Mouse (Mus musculus): ENCODE measurements around the gene Cic. TPM values are rescaled to one million over a fixed set of nuclear protein-coding genes. Genes with fewer than 3 reads are reported as not detected.
"Not testable (repeated sequence)": the region's sequence is repeated elsewhere in the genome, so short reads cannot be mapped to it uniquely, and the experiment has no call there.

Gene Cic
- total RNA-seq, 2 experiments from 2014 or later: 211 to 223 TPM

GRCm38 (mm10) chr7:25240631-25241030 is 26.9 kb upstream of the Cic start:
- intact Hi-C loops (cut with DNase I): loop anchor here (5.0 kb wide), 1 partner anchor 137 kb away; no protein-coding TSS in a partner anchor
- peak in 1 of 2 experiments; percentile 9 for DNase-seq (ENCODE audit: low spot score in 2 of 2)

GRCm38 (mm10) chr7:25241062-25241461 is 26.4 kb upstream of the Cic start:
- DNase-seq (ENCODE audit: low spot score in 2 of 2): peak; percentile 82 to 96
- intact Hi-C loops (cut with DNase I): loop anchor here (5.0 kb wide), 1 partner anchor 136 kb away; no protein-coding TSS in a partner anchor

DNA sequence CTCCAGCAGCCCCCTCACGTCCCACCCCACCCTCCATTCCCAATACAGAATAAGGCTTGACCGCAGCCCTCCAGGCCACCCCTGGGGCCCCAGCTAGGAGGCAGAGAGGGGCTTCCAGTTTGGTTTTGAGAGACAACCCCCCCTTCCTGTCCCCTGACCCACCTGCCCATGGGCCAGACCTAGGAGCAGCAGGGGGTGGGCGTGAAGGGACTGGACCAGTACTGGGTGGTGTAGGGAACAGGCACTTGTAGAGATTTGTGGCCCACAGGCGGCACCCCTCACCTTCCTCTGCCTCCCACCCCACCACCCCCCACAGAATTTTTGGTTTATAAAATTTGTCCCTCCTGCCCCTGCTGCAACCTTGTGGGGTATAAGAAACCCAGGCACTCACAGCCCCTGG is 24.1 kb upstream of the Cic start:
- DNase-seq (ENCODE audit: low spot score in 2 of 2): no peak
- intact Hi-C loops (cut with DNase I): loop anchor here (5.0 kb wide), 1 partner anchor 134 kb away; no protein-coding TSS in a partner anchor

- intact Hi-C loops (cut with DNase I): loop anchor here (5.0 kb wide), 1 partner anchor 133 kb away; no protein-coding TSS in a partner anchor
- DNase-seq (ENCODE audit: low spot score in 2 of 2): peak in 1 of 2 experiments; percentile 40
Observed at GRCm38 (mm10) chr7:25244562-25245369, 22.7 kb upstream of the Cic start.

DNA sequence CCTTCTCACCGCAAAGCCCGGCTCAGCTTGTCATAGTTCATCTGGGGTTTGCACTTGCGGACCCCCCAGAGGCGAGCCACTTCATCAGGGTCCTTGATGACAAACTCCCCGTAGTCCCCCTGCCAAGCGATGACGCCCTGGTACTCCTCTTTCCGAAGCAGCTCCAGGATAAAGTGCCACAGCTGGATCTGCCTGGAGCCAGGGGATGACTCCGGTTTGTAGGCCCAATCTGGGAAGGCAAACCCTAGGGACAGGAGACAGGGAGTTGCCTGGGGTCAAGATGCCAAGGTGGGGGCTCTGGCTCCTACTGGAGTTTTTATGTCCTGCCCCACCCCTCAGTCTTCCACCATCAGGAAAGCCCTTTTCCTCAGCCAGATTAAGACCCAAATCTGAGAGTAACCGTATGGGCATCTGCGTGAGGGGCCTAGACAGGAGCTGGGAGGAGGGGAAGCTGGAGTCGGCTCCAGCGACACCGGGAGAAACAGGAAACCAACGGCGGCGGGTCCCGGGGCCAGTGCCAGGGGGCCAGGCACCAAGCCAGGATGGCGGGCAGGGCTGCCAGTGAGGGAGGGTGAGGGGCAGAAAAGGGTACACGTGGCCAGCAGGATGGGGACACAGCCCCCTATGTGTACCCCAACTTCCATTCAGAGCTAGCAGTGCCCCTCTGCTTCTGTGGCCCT is 21.3 kb upstream of the Cic start:
- peak; percentile 68 for DNase-seq (ENCODE audit: low spot score in 2 of 2)
- intact Hi-C loops (cut with DNase I): no loop called here

DNA sequence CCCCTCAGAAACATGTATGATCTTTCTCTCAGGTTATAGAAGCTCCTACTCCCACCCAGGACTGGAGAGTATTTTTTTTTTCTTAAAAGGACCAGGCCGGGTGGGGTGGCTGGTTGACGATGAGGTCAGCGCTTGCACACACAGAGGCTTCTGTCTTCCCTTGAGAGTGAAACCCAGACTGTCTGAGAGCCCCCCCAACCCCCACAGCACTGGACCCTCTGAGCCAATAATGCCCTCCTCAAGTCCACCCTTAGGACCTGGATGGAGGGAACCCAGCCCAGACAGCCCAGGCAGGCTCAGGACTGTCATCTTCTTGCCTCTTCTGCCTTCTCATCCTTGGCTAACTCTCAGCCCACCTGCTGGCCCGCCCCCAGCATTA is 20.8 kb upstream of the Cic start:
- peak in 1 of 2 experiments; percentile 57 for DNase-seq (ENCODE audit: low spot score in 2 of 2)
- intact Hi-C loops (cut with DNase I): no loop called here

GRCm38 (mm10) chr7:25247498-25247897 is 20.0 kb upstream of the Cic start:
- DNase-seq (ENCODE audit: low spot score in 2 of 2): peak in 1 of 2 experiments; percentile 28
- intact Hi-C loops (cut with DNase I): no loop called here

- intact Hi-C loops (cut with DNase I): loop anchor here (1.0 kb wide), 1 partner anchor 9 kb away; no protein-coding TSS in a partner anchor
- DNase-seq (ENCODE audit: low spot score in 2 of 2): peak; percentile 78 to 93
Observed at GRCm38 (mm10) chr7:25248018-25248647, 19.4 kb upstream of the Cic start.

DNA sequence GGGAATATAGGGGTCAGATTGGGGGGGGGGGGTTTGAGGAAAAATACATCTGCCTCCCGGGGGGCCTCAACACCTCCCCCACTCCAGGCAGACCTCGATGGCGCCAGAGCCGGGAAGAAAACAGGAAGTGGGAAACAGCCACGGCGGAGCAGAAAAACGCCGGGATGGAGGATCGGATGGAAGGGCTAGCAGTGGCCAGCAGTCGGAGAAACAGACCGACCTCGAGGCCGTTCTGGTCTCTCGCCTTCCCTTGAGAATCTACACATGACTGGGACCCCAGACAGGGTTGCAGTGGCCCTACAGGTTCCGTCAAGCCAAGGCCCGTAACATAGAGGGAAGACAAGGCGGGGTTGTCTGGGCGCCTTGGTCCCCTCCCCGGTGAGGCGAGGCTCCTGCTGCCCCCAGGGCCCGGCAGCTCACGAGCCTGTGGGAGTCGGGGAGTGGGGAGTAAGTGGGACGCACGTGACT is 18.6 kb upstream of the Cic start:
- peak in 1 of 2 experiments; percentile 51 for DNase-seq (ENCODE audit: low spot score in 2 of 2)

GRCm38 (mm10) chr7:25249314-25250140 is 18.0 kb upstream of the Cic start:
- DNase-seq (ENCODE audit: low spot score in 2 of 2): peak; percentile 63 to 70
- intact Hi-C loops (cut with DNase I): loop anchor here (1.0 kb wide), 1 partner anchor 29 kb away; no protein-coding TSS in a partner anchor

More for the DNA sequence above, 18.6 kb upstream of the Cic start:
- intact Hi-C loops (cut with DNase I): loop anchor here (1.0 kb wide), 2 partner anchors 10 to 29 kb away; no protein-coding TSS in a partner anchor

GRCm38 (mm10) chr7:25250141-25250972 is 17.1 kb upstream of the Cic start, which contains the start of gene Erf:
TSS of gene Erf (minus strand) at chr7:25250761.
- intact Hi-C loops (cut with DNase I): no loop called here
- DNase-seq (ENCODE audit: low spot score in 2 of 2): peak; percentile 96 to 97

GRCm38 (mm10) chr7:25251071-25251791 is 16.3 kb upstream of the Cic start:
- intact Hi-C loops (cut with DNase I): no loop called here
- DNase-seq (ENCODE audit: low spot score in 2 of 2): peak; percentile 47 to 49

DNA sequence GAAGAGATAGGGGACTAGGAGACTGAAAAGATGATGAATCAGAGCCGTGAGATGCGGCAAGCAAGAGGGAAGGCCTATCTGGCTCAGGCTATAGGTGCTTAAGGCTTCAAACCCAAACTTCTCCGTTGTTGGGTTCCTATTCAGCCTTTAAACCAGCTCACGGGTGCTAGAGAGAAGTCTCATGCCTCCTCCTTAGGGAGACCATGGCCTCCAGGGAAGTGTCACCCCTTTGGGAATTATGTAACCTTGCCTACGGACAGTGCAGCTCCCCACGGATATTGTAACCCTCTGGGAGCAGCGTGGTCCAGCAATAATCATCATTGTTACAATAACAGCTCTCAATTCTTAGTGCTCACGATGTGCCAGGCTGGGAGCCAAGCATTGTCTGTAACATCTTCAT is 15.7 kb upstream of the Cic start:
- intact Hi-C loops (cut with DNase I): no loop called here
- DNase-seq (ENCODE audit: low spot score in 2 of 2): peak in 1 of 2 experiments; percentile 47

DNA sequence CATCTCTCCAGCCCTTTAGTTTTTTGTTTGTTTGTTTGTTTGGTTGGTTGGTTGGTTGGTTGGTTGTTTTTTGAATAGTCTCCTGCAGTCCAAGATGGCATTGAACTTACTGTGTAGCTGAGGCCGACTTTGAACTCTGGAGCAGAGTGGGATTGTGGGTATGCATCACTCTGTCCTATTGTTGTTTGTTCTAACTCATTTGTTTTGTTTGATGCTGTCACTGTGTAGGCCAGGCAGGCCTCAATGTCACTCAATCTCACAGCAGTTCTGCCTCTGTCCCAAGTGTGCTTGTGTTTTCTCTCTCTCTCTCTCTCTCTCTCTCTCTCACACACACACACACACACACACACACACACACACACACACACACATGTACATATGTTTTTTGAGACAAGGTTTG is 5.6 kb upstream of the Cic start:
- intact Hi-C loops (cut with DNase I): no loop called here
- no peak for DNase-seq (ENCODE audit: low spot score in 2 of 2)

DNA sequence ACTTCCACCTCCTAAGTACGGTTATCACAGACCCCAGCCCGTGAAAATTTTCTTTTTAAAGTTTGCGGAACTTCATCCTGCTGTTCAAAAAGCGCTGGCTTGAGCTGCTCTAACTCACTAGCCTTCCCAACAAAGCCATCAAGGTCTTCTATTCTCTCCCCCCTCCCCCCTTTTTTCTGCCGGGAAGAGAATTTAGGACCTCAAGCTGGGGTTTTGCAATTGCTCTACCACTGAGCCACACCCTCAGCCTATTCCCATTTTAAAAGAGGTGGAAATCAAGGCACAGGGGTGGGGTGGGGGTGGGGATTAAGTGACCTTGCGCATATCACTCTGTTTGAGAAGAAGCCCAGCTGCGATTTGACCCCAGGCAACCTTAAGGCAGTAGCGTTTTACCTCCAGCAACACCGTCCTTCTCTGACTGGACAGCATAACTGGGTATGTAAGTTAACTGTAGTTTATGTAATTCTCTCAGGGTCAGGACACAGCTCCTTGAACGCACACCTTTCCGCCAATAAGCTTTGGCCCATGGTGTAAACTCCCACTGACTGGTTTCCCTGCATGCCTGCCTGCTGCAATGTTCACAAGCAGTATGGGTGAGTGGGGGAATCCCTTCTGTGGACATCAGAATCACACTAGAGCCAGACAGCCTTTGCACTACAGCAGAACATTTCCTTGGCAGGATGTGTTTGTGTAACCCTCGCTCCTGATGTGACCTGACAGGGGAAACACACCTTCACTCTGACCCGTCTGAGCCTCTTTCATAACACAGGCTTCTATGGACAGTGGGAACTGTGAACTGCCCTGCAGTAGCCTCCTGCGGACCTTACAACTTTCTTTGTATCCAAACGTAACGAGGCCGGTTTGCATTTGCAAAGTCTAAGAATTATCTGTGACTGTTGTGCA is 3.3 kb upstream of the Cic start:
- intact Hi-C loops (cut with DNase I): no loop called here
- DNase-seq (ENCODE audit: low spot score in 2 of 2): no peak

- intact Hi-C loops (cut with DNase I); DNase-seq (ENCODE audit: low spot score in 2 of 2): not testable (repeated sequence)
Observed at GRCm38 (mm10) chr7:25265743-25266142, 1.8 kb upstream of the Cic start.

Data from left cerebral cortex, postnatal 25 days (tissue).